Mouse (Mus musculus) erythroblast, embryonic 14.5 days (primary cell): ENCODE measurements around the gene 2700049A03Rik.

Experiments
- GATA1 ChIP-seq: IDR thresholded peaks from 2 replicates; pipeline ENCODE4 v1.6.1; 2012; ENCODE audit warnings: low read length, inconsistent platforms, mixed read lengths
- TAL1 ChIP-seq: IDR thresholded peaks from 3 replicates; pipeline ENCODE4 v1.6.1; 2012; ENCODE audit warnings: low read length, inconsistent platforms, mixed read lengths

DNA sequence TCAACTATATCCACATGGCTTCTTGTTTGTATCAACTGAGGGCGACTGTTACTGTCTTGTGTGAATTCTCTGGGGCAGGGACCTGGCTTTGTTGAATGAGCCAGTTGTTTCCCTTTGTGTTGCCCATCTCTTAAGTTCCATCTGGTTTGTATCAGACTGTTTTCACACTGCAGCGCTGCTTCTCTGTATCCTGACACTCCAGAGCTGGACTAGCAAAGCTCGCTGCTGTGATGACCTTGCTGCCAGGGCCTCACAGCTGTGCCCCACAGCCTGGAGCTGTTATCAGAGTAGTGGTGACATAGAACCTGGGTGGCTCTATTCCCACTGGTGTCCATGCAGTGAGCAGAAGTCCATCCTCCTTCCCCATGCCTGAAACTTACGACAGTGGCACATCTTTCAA lies 91.1 kb downstream of the 2700049A03Rik start:
- no peak for TF ChIP-seq GATA1
- no peak for TF ChIP-seq TAL1
